Mouse (Mus musculus) lung, postnatal 14 days (tissue): Measurements from ENCODE around the gene Arsg.
"Not testable (repeated sequence)": the region's sequence is repeated elsewhere in the genome, so short reads cannot be mapped to it uniquely, and the experiment has no call there.

Source experiments
- DNase-seq: peaks from one replicate; pipeline ENCODE4 v3.0.0; 2021

Arsg gene

DNA sequence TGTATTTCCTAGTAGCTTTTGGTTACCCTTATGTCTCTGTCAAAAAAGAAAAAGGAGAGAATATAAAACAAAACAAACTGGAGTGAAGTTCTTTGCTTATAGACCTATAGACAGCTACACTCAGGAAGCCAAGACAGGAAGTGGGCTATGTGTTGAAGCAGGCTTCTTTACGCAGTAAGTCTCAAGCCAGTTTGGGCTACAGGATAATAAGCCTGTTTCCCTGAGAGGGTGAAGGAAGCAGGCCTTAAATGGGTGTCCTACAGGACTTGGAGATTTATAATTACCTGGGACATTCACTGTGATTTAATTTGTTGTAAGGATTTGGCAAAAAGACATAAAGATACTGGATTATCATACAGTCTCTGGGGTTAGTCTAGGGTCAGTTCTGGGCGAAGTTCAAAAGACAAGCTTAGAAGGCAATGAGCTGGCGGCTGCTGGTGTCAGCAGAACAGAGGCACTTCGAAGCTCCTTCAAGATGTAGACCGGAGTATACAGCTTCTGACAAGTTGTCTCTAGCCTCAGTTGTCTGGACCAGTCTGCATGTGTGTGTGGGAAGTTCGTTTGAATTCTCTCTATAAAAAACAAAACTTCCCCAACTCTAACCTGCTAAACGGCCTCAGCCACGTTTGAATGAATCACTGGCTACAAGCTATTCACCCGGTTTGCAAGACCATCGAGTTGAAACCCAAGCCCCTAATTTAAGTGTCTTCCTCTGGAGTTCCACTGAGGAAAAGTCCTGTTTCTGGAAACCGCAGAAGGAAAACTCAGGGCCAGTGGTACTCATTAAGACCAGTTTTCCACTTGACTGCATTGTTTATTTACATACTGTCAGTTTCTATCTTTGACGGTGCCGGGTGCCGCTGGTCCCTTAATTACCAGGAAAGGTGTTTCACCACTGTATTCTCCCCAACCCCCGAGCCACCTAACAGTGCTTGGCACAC, 2.0 kb upstream of the Arsg start:
- DNase-seq = no peak

DNA sequence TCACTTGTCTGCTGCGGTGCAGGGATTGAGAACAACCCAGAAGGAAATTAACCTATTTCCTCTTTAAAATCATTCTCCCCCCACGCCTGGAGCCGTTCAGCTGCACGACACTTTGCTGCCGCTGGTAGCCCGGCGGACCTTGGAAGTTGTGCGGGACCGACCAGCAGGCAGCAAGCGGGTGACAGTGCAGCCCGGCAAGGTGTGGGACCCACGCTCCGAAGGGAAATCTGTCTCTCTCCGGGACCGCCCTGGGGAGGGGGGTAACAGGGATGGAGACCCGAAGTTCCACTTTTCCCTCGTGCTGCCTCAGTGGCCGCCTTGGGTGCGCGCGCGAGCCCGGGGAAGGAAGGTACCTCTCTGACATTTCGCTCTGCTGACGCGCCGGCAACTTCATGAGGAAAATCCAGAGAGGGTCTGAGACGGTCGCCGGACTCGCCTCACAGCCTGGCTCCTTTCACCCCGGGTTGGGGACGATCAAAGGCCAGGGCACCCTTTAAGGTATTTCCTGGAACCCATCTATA, 943 bp upstream of the Arsg start:
- peak; percentile 23 for DNase-seq

DNA sequence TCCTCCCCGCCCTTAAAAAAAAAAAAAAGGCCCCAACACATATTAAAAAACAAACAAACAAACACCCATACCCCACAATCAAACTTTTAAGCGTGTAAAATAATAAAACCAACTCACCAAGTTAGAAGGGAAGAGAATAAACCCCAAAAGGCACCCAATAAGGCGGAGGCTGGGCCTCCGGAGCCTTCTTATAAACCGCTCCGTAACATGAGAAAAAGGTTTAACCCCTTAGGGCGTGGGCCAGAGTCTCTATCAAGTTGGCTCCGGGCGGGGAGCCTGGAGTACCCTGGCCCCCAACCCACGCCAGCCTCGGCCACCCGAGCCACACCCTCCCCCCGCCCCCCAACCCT, 378 bp upstream of the Arsg start:
- DNase-seq = no peak

DNA sequence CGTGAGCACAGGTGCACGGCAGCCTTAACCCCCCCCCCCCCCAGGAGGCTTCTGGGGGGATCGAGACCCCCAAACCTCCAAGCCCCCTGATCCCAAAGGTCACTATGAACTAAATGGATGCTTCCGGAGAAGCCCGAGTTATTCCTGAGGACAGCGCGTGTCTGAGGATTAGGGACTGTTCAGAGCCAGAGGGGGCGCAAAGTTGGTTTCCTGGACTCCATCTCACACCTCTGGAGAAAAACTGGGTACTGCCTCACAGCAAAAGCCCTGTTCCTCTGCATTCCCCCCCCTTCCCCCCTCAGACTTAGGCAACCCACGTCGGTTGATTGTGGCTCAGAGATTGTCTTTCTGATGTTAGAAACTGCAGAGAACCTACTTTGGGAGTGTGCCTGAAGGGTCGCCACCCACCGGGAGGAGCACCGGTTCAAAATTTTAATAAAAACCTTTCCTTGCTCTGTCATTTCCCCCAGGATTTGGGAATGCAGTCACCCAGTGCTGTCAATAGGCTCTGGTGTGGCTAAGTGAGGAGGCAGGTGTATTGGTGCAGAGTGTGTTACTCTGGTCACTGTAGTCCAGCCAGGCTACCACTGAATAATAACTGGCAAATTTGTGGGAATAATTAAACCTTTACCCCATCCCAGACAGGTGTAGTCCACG, 1.0 kb downstream of the Arsg start:
- DNase-seq = no peak

DNA sequence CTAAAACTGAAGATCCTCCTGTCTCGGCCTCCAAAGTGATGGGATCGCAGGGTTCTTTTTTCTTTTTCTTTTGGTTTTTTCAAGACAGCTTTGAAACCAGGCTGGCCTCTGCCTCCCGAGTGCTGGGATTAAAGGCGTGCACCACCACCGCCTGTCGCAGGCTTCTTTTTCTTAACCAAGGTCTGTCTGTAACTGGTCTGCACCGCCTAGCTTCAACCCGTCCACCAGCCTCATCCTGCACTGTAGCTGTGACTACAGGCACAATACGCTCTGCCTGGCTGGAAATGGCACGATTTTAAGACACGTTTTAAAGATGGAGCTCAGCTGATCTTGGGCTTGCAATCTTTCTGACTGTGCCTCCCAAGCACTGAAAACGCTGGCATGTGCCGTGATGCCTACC, 1.7 kb downstream of the Arsg start:
- no peak for DNase-seq

DNA sequence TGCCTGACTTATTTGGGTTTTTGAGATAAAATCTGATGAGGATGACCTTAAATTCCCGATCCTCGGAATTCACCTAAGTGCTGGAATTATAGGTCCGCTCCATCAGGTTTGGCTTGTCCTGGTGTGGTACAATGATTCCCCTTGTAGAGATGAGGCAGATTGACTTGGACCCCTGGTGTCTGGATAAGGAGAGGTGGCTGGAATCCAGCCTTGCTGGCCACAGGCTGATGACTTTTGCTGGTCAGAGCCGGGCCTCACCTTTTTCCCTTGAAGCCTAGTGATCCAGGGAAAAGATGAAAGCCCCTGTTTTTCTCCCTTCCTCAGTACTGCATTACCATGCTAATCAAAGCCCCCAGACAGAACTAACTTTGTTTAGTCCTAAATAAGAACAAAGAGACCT, 2.5 kb downstream of the Arsg start:
- DNase-seq = no peak

DNA sequence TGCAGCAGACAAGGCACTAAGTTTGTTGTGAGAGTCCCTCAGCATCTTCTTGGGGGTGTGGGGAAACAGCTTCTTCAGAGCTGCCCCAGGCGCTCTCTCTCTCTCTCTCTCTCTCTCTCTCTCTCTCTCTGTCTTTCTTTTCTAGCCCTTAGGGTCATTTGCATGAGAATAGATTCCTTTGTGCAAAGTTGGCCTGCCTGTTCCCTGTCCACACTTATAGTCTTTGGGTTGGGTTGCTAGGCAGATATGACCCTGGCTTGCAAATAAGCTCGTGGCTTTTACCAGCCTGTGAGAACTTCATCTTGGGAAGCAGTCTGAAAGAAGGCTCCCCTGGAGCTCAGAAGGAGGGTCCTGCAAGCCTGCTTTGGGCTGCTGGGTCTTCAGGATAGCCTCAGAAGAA, 3.1 kb downstream of the Arsg start:
- DNase-seq = no peak

DNA sequence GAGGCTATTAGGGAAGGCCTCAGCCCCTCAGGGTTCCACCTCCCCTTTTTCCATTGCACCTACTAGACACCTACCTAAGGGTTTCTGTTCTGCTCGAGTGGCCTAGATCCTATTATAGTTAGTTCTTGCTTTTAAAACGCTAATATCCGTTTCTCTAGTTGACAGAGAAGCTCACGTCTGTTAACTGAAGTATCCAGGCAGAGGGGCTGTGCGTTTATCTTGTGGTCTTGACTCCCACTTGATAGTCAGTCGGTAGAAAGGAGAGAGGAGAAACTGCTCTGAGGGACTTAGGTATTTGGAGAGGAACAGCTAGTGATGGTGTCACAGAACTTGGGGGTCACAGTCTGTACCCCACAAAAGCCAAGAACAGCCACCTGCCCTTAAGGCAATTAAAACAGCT, 3.5 kb downstream of the Arsg start:
- DNase-seq = no peak

GRCm38 (mm10) chr11:109477606-109478380, 4.6 kb downstream of the Arsg start:
- no peak for DNase-seq

DNA sequence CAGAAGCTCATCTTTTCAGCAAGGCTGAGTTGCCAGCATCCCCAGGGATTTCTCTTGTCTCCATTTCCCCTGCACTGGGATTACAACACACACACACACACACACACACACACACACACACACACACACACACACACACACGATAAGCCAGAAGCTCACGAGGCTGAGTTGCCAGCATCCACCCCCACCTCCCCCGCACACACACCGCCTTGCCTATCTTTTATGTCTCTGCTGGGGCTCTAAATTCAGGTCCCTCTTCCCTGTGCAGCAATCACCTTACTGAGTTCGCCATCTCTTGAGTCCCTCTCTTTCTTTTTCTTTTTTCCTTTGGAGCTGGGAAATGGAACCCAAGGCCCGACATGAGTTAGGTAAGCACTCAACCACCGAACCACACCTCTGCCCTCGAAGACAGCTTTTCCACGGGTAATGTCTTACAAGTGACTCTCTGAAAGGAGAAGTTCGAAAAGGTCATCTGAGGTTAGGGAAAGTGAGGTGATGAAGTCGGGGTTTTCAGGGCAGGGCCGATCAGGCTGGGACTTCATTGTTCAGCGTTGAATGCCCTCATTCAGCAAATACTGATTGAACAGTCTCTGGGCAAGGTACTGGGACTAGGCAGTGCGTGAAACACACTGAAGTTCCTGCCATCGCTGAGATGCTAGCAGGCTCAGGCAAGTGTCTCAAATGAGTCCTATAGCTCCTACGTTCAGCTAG, 6.6 kb downstream of the Arsg start:
- DNase-seq = no peak

GRCm38 (mm10) chr11:109480440-109480839, 7.3 kb downstream of the Arsg start:
- DNase-seq = no peak

GRCm38 (mm10) chr11:109485398-109486045, 12.3 kb downstream of the Arsg start:
- DNase-seq = peak; percentile 45

- no peak for DNase-seq
These were observed 13.9 kb downstream of the Arsg start for GRCm38 (mm10) chr11:109487111-109487510.

DNA sequence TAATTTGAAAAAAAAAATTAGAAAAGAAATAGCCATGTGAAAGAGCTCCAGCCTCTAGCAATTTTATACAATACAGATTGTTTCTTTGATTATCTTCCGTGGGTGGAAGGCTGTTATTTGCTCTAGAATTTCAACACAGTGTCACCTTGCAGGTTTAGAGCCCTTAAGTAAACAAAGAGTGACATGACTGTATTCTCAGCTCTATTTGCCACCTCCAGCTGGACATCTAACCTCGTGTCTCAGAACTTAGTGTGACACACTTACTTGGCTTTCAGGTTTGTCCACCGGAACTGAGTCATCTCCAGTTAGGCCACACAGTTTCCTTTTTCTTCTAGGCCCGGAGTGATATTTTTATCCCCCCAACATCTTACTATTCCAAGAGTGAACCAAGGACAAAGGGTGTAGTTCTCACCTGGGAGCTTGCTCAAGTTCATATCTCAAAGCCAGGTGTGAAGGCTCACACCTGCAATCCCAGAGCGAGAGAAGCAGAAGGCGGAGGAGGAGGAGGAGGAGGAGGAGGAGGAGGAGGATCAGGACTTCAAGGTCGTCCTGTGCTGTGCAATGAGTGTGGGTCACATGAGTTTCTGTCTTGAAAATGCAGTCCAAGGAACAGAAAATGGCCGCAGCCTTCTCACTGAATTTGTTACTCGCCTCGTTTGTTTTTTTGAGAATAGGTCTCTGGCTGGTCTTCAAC, 15.0 kb downstream of the Arsg start:
- no peak for DNase-seq

DNA sequence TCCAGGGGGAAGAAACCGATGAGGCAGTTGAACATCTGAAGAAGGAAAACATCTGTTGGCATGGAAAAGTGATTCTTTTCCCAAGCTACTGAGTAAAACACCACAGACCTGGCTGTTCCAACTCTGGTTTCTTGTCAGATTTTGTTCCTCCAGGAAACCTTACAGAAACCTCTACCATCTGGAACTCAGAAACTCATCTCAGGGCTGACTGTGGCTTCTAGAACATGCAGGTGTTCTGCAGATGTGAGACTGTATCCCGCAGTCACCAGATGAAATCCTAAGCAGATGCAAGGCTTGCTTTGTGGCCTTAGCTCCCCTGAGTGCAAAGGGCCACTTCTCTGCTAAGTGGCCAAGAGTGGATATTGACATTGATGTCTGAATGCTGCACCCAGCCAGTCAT, 16.6 kb downstream of the Arsg start:
- no peak for DNase-seq

DNA sequence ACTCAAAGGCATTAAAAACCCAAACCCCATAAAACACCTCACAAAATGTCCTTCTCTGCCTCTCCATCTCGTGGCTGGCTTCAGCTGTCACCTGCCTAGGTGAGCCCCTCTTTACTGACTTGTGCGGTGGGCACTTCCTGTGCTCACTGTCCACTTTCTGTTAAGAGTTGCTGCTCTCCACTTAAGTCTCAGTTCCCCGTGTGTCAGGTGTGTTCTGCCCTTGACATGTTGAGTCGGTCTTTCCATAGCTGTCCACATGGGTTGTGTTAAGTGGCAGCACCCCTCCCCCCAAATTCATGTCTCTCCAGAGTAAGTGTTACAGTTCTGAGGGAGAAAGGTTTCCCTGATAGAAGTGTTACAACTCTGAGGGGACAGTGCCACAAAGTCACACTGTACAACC, 18.7 kb downstream of the Arsg start:
- DNase-seq = no peak

DNA sequence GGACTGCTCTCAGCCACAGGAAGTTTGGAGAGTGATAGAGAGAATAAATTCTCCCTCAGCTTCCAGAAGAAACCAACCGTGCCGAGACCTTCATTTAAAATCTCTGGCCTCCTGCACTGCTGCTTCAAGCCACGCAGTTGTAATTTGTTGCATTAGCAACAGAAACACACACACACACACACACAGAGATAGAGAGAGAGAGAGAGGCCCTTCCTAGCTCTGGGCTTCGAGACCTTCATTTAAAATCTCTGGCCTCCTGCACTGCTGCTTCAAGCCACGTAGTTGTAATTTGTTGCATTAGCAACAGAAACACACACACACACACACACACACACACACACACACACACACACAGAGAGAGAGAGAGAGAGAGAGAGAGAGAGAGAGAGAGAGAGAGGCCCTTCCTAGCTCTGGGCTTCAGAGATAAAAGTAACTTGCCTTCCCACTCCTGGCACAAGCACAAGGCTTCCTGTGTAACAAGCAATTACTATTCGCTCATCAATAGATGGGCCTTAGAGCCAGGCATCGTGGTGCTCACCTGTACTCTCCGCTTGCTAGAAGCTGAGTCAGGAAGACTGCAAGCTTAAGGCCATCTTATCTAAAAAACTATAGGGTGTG, 19.8 kb downstream of the Arsg start:
- DNase-seq = not testable (repeated sequence)

GRCm38 (mm10) chr11:109494890-109495770, 22.0 kb downstream of the Arsg start:
- no peak for DNase-seq

DNA sequence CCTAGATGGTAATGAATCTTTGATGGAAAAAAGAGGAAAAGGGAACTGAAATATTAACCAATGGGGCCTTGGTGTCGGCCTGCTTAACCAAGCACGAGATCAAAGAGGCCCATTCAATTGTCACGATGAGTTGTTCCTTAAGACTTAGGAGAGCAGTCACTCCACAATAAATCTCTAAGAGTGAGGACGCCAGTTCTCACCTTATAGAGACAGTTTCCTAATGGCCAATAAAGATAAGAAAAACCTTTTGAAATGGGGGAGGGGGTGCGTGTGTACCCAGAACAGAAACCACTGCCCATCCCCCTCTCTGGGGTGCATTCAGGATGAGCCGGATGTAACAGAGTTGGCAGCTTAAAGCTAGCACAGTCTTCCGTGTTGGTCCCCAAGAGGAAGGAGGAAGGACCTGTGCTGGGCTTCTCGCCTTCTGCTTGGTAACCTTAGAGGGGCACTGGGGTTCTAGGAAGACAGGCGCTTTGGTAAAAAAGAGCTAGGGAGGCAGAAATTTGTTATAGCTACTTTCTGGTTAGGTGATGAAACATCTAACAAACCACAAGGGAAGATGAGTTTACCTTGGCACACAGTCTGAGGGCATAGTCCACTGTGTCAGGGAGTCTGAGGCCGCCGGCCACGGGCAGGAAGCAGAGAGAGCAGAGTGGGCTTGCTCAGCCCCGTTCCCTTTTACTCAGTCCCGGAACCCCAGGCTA, 22.7 kb downstream of the Arsg start:
- no peak for DNase-seq
